Mouse (Mus musculus) C2C12 (cell line): ENCODE results near the gene Hip1. TPM values are rescaled to one million over a fixed set of nuclear protein-coding genes. Genes with fewer than 3 reads are reported as not detected.

Source experiments
- H3K27me3 ChIP-seq: one replicate; pipeline ENCODE4 v1.6.1; 2011; ENCODE audit not compliant: control insufficient read depth, insufficient read depth, insufficient read length
- H3K36me3 ChIP-seq: one replicate; pipeline ENCODE4 v1.6.1; 2011; ENCODE audit not compliant: control insufficient read depth, insufficient read depth
- H3K4me3 ChIP-seq: one replicate; pipeline ENCODE4 v1.5.1; 2011; ENCODE audit warnings: mild to moderate bottlenecking, control low read depth; ENCODE audit not compliant: poor library complexity, insufficient read depth, severe bottlenecking
- H3K79me2 ChIP-seq: one replicate; pipeline ENCODE4 v1.6.1; 2011; ENCODE audit not compliant: control insufficient read depth, insufficient read depth
- H3K79me3 ChIP-seq: one replicate; pipeline ENCODE4 v1.6.1; 2011; ENCODE audit warnings: low read depth, control low read depth
- H3ac ChIP-seq: one replicate; pipeline ENCODE3; 2011; ENCODE audit warnings: low read depth; ENCODE audit not compliant: control insufficient read depth, insufficient read length
- CEBPB ChIP-seq: IDR thresholded peaks from one replicate; pipeline ENCODE4 v1.6.1; 2011; ENCODE audit warnings: low read depth, mild to moderate bottlenecking, control low read depth, moderate library complexity
- CTCF ChIP-seq: IDR thresholded peaks from one replicate; pipeline ENCODE4 v1.5.1; 2011; ENCODE audit not compliant: control insufficient read depth, insufficient read depth, insufficient read length
- FOSL1 ChIP-seq: IDR thresholded peaks from one replicate; pipeline ENCODE4 v1.8.0; 2011; ENCODE audit warnings: mild to moderate bottlenecking, low read length; ENCODE audit not compliant: poor library complexity, insufficient read depth, severe bottlenecking
- MAX ChIP-seq: IDR thresholded peaks from one replicate; pipeline ENCODE4 v1.6.1; 2011; ENCODE audit warnings: mild to moderate bottlenecking, control low read depth
- MYOD1 ChIP-seq: IDR thresholded peaks from one replicate; pipeline ENCODE4 v1.6.1; 2011; ENCODE audit warnings: low read depth; ENCODE audit not compliant: control insufficient read depth, insufficient read length
- MYOG ChIP-seq: IDR thresholded peaks from one replicate; pipeline ENCODE4 v1.6.1; 2011; ENCODE audit not compliant: control insufficient read depth, insufficient read length; ENCODE audit errors: extremely low read depth
- USF1 ChIP-seq: IDR thresholded peaks from one replicate; pipeline ENCODE4 v1.6.1; 2011; ENCODE audit warnings: low read depth, mild to moderate bottlenecking, control low read depth, moderate library complexity
- polyA plus RNA-seq: library from polyadenylated mRNA; unstranded; fragments of >200 nt; fragmentation: generic; extraction: Trizol; gene quantifications from one replicate; pipeline ENCODE4 v1.2.1, GENCODE M21; 2012; ENCODE audit warnings: missing spikeins

The Hip1 gene
- polyA plus RNA-seq, 1 experiment = 38.2 TPM

DNA sequence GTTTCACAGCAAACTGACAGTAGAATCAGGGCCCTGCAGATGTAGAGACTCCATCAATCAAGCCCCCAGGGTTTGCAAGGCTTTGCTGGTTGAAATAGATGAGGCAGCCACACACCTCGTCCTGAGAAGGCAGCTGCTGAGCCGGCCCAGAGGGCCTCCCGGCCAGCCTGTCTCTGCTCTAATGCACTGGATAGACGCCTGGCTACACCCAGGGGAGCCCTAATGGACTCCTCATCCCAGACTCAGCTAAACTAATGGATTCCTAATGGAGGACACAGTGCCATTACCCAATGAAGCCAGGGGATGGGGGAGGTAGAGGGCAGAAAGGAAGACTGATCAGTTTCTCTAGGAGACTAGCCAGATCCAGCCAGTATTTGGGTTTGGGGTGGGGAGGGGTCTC is 12.1 kb upstream of the Hip1 start:
- TF ChIP-seq USF1 (no peak), MAX (no peak), MYOD1 (no peak), MYOG (no peak), FOSL1 (no peak), CTCF (no peak)
- Histone ChIP-seq H3K79me3 (no peaks in the 10 kb centered on the region), H3K36me3 (no peaks in the 10 kb centered on the region), H3K79me2 (no peaks in the 10 kb centered on the region), H3K4me3 (no peak overlapping the region), H3K27me3 (no peaks in the 10 kb centered on the region), H3ac (no peak overlapping the region)

DNA sequence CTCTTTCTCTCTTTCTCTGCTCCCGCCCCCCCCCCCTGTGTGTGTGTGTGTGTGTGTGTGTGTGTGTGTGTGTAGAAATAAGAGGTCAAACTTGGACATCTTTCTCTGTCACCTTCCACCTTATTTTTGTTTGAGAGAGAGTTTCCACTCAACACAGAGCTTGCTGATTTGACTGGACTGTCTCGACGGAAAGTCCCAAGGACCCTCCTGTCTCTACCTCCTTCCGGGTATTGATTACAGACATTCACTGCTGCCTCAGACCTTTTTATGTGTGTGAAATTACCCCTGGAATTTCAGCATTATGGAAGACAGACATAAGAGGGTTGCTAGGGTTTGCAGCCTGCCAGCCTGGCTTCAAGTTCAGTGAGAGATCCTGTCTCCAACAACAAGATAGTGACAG is 11.3 kb upstream of the Hip1 start:
- Histone ChIP-seq H3ac (no peak overlapping the region), H3K79me2 (no peaks in the 10 kb centered on the region), H3K4me3 (no peak overlapping the region), H3K36me3 (no peaks in the 10 kb centered on the region), H3K27me3 (no peaks in the 10 kb centered on the region), H3K79me3 (no peaks in the 10 kb centered on the region)
- TF ChIP-seq MYOG (no peak), MAX (no peak), MYOD1 (no peak), FOSL1 (no peak), CEBPB (no peak), USF1 (no peak), CTCF (no peak)

DNA sequence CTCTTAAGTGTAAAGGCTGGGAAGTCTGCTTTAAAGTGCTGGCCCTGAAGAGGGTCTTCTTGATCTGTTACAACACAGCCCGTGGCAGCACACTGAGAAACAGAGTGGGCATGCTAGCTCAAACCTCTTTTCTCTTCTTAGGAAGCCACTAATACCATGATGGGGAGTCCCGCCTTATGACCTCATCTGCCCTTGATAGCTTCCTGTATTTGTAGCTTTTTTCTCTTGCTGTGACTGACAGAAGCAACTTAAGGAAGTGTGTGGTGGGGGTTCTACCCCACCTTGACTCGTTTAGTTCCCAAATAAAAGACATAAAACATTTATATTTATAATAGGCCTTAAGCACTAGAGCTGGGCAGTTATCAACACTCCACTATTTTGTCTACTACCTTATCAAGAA is 6.7 kb upstream of the Hip1 start:
- Histone ChIP-seq H3K27me3 (no peaks in the 10 kb centered on the region), H3K79me3 (no peaks in the 10 kb centered on the region), H3K4me3 (no peak overlapping the region), H3ac (no peak overlapping the region), H3K36me3 (no peaks in the 10 kb centered on the region), H3K79me2 (no peaks in the 10 kb centered on the region)
- no peak for TF ChIP-seq MYOD1
- TF ChIP-seq CTCF = no peak
- TF ChIP-seq FOSL1 = no peak
- TF ChIP-seq MAX = no peak
- TF ChIP-seq MYOG = no peak
- no peak for TF ChIP-seq USF1
- TF ChIP-seq CEBPB = no peak

DNA sequence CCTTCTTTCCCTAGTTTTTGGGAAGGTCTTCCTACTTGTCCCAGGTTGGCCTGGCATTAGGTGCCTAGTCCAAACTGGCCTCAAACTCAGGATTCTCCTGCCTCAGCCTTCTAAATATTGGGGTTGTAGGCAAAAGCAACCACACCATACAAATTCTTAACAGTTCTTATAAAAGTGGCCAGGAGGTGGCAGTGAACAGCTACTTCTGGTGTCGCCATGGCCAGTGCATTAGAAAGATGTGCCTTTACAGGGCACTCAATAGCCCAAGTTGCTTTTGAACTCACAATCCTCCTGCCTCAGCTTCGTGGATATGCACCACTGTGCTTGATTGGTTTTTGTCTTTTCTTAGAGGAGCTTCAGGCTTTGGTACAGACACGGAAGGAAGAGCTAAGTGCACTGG is 6.0 kb upstream of the Hip1 start:
- H3K4me3 ChIP-seq = no peak overlapping the region
- no peak for TF ChIP-seq CEBPB
- TF ChIP-seq CTCF = peak; percentile 18
- TF ChIP-seq MYOD1 = no peak
- no peak for TF ChIP-seq MYOG
- no peaks in the 10 kb centered on the region for H3K79me2 ChIP-seq
- no peaks in the 10 kb centered on the region for H3K27me3 ChIP-seq
- no peaks in the 10 kb centered on the region for H3K36me3 ChIP-seq
- H3ac ChIP-seq = no peak overlapping the region
- no peaks in the 10 kb centered on the region for H3K79me3 ChIP-seq

DNA sequence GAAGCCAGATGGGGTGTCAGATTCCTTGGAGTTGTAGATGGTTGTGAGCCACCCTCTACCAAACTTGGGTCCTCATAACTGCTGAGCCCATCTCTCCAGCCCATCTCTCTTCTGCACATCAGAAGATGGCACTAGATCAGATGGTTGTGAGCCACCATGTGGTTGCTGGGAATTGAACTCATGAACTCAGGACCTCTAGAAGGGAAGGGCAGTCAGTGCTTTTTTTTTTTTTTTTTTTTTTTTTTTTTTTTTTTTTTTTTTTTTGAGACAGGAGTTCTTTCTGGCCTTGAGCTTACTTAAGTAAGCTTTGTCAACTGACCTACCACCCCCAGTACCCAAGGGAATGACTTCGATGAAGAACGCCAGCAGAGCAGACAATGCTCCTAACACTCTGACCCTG is 3.1 kb upstream of the Hip1 start:
- Histone ChIP-seq H3K27me3 (no peaks in the 10 kb centered on the region), H3K36me3 (no peaks in the 10 kb centered on the region), H3K79me2 (peaks cover 19% of the 10 kb centered on the region), H3ac (no peak overlapping the region), H3K4me3 (no peak overlapping the region), H3K79me3 (no peaks in the 10 kb centered on the region)
- TF ChIP-seq CTCF = no peak
- TF ChIP-seq MAX = no peak
- no peak for TF ChIP-seq CEBPB
- no peak for TF ChIP-seq USF1

DNA sequence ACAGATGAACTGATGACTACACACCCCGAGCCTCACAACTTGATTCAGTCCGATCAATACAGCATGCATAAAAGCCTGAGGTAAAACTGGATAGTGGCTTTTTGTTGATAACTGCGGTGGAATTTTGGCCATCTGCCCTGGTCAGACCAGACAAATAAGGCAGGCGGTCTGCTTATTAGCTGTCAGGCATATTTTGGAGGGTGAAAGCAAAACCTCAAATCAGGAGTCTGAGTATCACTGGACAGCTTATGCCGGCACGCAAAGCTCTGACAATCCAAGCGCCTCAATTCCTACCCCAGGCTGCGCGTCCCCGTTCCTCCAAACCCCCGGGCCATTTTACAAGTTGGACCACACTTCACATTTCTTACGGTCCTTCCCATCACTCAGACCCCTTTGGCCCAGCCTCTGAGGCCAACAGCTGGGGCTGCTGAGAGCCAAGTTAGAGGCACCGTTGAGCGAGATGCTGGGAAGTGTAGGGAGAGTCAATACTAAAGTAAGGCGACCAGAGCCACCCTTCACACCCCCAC is 825 bp downstream of the Hip1 start:
- Histone ChIP-seq H3K79me3 (peaks cover 5% of the 10 kb centered on the region), H3ac (peak overlapping the region; percentile 86), H3K27me3 (no peaks in the 10 kb centered on the region), H3K4me3 (peak overlapping the region; percentile 58), H3K36me3 (no peaks in the 10 kb centered on the region), H3K79me2 (peaks cover 49% of the 10 kb centered on the region)
- TF ChIP-seq FOSL1 = no peak
- no peak for TF ChIP-seq MAX
- TF ChIP-seq MYOD1 = no peak
